Comparison of ENCODE assay signal across 11 mouse cellular contexts in the genomic region with DNA sequence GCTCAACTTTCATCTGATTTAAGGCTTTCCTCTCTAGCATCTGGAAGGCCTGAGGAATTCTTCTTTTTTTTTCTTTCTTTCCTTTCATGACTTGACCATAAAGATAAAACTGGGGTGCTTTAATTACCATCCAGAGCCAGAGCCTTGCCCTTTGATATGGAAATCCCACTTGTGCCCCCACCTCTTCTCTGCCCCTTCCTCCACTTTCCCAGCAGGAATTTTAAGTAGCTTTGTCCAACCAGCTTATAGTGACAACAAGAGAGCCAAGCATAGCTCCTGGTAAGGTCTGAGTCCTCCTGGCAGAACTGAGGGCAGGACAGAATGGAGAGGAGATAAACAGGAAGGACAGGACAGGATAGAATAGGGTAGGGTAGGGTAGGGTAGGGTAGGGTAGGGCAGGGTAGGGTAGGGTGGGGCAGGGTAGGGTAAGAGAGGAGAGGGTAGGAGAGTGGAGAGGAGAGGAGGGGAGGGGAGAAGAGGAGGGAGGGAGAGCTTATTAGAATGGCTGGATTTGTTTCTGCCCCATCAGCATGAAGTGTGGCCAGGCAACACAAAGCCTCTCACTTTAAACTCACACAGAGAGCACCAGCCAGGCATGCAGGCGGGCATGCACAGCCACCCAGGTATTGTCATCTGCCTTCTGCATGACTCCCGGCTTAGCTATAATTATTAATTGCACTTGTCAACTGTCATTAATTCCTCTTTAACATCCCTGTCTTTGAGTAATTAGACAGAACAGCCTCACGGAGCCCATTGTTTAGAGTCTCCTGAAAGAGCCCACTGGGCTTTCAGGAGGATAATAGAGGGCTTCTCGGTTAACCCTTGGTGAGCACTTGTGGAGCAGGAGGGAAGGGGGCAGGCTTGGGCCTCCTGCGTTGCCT.
DNase-seq lines count a peak whose midpoint lies in the region; ATAC-seq lines count a peak whose summit lies in the region.
"Had no signal": no experiment of that assay in that cellular context is flagged by ENCODE, and none has a peak within 500 bp of the region (broad histone marks: within the 10 kb centered on the region; RNA-seq: fewer than 3 reads in every experiment).

No protein-coding gene starts in this region.

- peak; percentile 87 for ATAC-seq in hindbrain, embryonic 16.5 days
- peak; percentile 89 for ATAC-seq in neural tube, embryonic 11.5 days (ENCODE audit: insufficient read depth, low FRiP score, low TSS enrichment)

- peak overlapping the region; percentile 77 for H3K27ac ChIP-seq in forebrain, embryonic 10.5 days
- no peak overlapping the region for H3K27ac ChIP-seq in hindbrain, embryonic 16.5 days (ENCODE audit: low read depth, low read length)
- no peak overlapping the region for H3K27ac ChIP-seq in neural tube, embryonic 11.5 days (ENCODE audit: low read depth, low read length)
- H3K27ac ChIP-seq: limb, embryonic 12.5 days had no signal

- H3K4me2 ChIP-seq in hindbrain, embryonic 16.5 days (ENCODE audit: low read length) = no peak overlapping the region
- H3K4me2 ChIP-seq in neural tube, embryonic 11.5 days (ENCODE audit: low read depth) = no peak overlapping the region
- H3K4me2 ChIP-seq: limb, embryonic 12.5 days had no signal

- 4% methylated on average over 5 of the region's 5 CpGs for WGBS in forebrain, embryonic 10.5 days
- 13% methylated on average over 5 of the region's 5 CpGs for WGBS in hindbrain, embryonic 16.5 days
- whole genome bisulfite sequencing in neural tube, embryonic 11.5 days = 11% methylated on average over 5 of the region's 5 CpGs

- no peaks in the 10 kb centered on the region for H3K36me3 ChIP-seq in forebrain, embryonic 10.5 days (replicated peaks)
- H3K36me3 ChIP-seq in hindbrain, embryonic 16.5 days (ENCODE audit: control insufficient read depth, insufficient read depth, low read length) = no peaks in the 10 kb centered on the region
- H3K36me3 ChIP-seq in neural tube, embryonic 11.5 days (ENCODE audit: control insufficient read depth, insufficient read depth, low read length) = no peaks in the 10 kb centered on the region
- H3K36me3 ChIP-seq: limb, embryonic 12.5 days had no signal

- H3K9ac ChIP-seq in hindbrain, embryonic 16.5 days (ENCODE audit: low read depth, low read length) = no peak overlapping the region
- no peak overlapping the region for H3K9ac ChIP-seq in neural tube, embryonic 11.5 days (ENCODE audit: low read length)
- H3K9ac ChIP-seq: limb, embryonic 12.5 days had no signal

- peak overlapping the region; percentile 10; the same call in 1 of the 2 replicates for H3K4me3 ChIP-seq in forebrain, embryonic 10.5 days
- no peak overlapping the region for H3K4me3 ChIP-seq in hindbrain, embryonic 16.5 days (ENCODE audit: low read length)
- H3K4me3 ChIP-seq in neural tube, embryonic 11.5 days (ENCODE audit: low read depth, low read length) = no peak overlapping the region
- H3K4me3 ChIP-seq: limb, embryonic 12.5 days had no signal

- peak; percentile 73 for DNase-seq in embryo, embryonic 11 days
- DNase-seq in forebrain, embryonic 10.5 days (ENCODE audit: extremely low spot score, low spot score) = peak; percentile 73
- peak; percentile 55 for DNase-seq in neural tube, embryonic 11.5 days (ENCODE audit: low spot score)
- no peak for DNase-seq in yolk sac, embryonic 10.5 days (ENCODE audit: low spot score)
- no peak for DNase-seq in cerebellum, postnatal 10 days
- DNase-seq in spleen, postnatal 10 days (ENCODE audit: low spot score in 2 of 2) = no peak
- no peak for DNase-seq in right cerebral cortex, adult 2 months (ENCODE audit: low spot score in 2 of 2)
- DNase-seq: gastrocnemius, postnatal 25 days; heart, postnatal 36 days had no signal

- H3K27me3 ChIP-seq in forebrain, embryonic 10.5 days (ENCODE audit: poor library complexity, severe bottlenecking) = peaks cover 49% of the 10 kb centered on the region
- no peaks in the 10 kb centered on the region for H3K27me3 ChIP-seq in hindbrain, embryonic 16.5 days (replicated peaks; ENCODE audit: control insufficient read depth, insufficient read depth, low read length)
- no peaks in the 10 kb centered on the region for H3K27me3 ChIP-seq in neural tube, embryonic 11.5 days (ENCODE audit: control insufficient read depth, insufficient read depth, low read length)
- H3K27me3 ChIP-seq: limb, embryonic 12.5 days had no signal

- peaks cover 6% of the 10 kb centered on the region for H3K9me3 ChIP-seq in forebrain, embryonic 10.5 days
- H3K9me3 ChIP-seq in hindbrain, embryonic 16.5 days (ENCODE audit: control insufficient read depth, low read length) = no peaks in the 10 kb centered on the region
- H3K9me3 ChIP-seq in neural tube, embryonic 11.5 days (ENCODE audit: control insufficient read depth, low read length) = no peaks in the 10 kb centered on the region
- H3K9me3 ChIP-seq: limb, embryonic 12.5 days had no signal

- peaks cover 57% of the 10 kb centered on the region for H3K4me1 ChIP-seq in forebrain, embryonic 10.5 days
- H3K4me1 ChIP-seq in hindbrain, embryonic 16.5 days (ENCODE audit: control insufficient read depth, insufficient read depth, low read depth, low read length) = peaks cover 8% of the 10 kb centered on the region
- peaks cover 7% of the 10 kb centered on the region; the same call in 1 of the 2 replicates for H3K4me1 ChIP-seq in neural tube, embryonic 11.5 days (ENCODE audit: control insufficient read depth, insufficient read depth, low read length)

Comparison
In these comparisons a context has a peak if more than half of its experiments do, and no peak if none do; other contexts are left out.
1. DNase-seq: peak in embryo, embryonic 11 days (single experiment), forebrain, embryonic 10.5 days (single experiment) and neural tube, embryonic 11.5 days (single experiment); none in yolk sac, embryonic 10.5 days (single experiment), cerebellum, postnatal 10 days (0 of 2), spleen, postnatal 10 days (0 of 2) and right cerebral cortex, adult 2 months (0 of 2).